Mouse (Mus musculus) E14TG2a.4 (cell line): Measurements from ENCODE around the gene Gpsm2.

Experiments used
- CTCF ChIP-seq: conservative IDR thresholded peaks from 2 replicates; pipeline ENCODE4 v1.5.1; 2014; ENCODE audit warnings: low read length
- NANOG ChIP-seq: IDR thresholded peaks from 2 replicates; pipeline ENCODE4 v1.6.1; 2014; ENCODE audit warnings: borderline replicate concordance, low read length, mixed read lengths
- POU5F1 ChIP-seq: IDR thresholded peaks from 2 replicates; pipeline ENCODE4 v1.6.1; 2014; ENCODE audit warnings: low read length, borderline replicate concordance

DNA sequence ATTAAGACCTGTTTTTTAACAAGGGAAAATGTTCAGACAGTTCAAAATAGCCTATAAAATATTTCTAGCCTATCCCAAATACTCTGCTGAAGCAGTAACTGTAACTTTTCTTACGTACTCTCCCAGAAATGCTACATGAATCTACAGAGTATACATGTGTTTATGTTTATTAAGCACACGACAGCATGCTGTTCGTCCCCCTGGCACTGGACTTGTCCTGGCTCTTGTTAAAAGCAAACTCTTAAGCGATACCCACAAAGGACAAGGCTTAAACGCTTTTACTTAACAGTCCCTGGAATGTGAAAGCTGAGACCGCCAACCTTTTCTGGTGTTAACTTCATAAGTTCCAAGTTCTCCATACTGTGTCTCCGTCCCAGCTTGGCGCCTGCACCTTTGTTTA lies 32.7 kb downstream of the Gpsm2 start:
- TF ChIP-seq CTCF, result no peak
- no peak for TF ChIP-seq NANOG
- TF ChIP-seq POU5F1, result no peak
